Mouse (Mus musculus) heart, embryonic 11.5 days (tissue): ENCODE results near the gene Prg3. TPM values are rescaled to one million over a fixed set of nuclear protein-coding genes. Genes with fewer than 3 reads are reported as not detected.

Experiments
- ATAC-seq: fragments of 200-750 bp; cut with Nextera tagmentation; replicated peaks from 2 replicates; pipeline ENCODE4 v1.8.0; 2017; ENCODE audit warnings: moderate library complexity; ENCODE audit not compliant: insufficient number of reproducible peaks, low FRiP score, low TSS enrichment
- H3K27ac ChIP-seq: fragments of 300-500 bp; sonication (generic); 2 replicates; pipeline ENCODE4 v1.5.1; 2014; ENCODE audit warnings: mild to moderate bottlenecking, low read depth, low read length
- H3K27me3 ChIP-seq: fragments of 300-500 bp; sonication (generic); 2 replicates; pipeline ENCODE4 v1.6.1; 2014; ENCODE audit warnings: mild to moderate bottlenecking, low read length, mixed read lengths; ENCODE audit not compliant: control insufficient read depth, insufficient read depth
- H3K36me3 ChIP-seq: fragments of 300-500 bp; sonication (generic); 2 replicates; pipeline ENCODE4 v1.6.1; 2014; ENCODE audit warnings: mild to moderate bottlenecking, low read length, moderate library complexity, mixed read lengths; ENCODE audit not compliant: control insufficient read depth, insufficient read depth
- H3K4me1 ChIP-seq: fragments of 300-500 bp; sonication (generic); 2 replicates; pipeline ENCODE4 v1.6.1; 2014; ENCODE audit warnings: low read length; ENCODE audit not compliant: control insufficient read depth, insufficient read depth
- H3K4me2 ChIP-seq: fragments of 300-500 bp; sonication (generic); 2 replicates; pipeline ENCODE4 v1.6.1; 2014; ENCODE audit warnings: mild to moderate bottlenecking, moderate library complexity
- H3K4me3 ChIP-seq: fragments of 300-500 bp; sonication (generic); 2 replicates; pipeline ENCODE4 v1.5.1; 2014; ENCODE audit warnings: low read depth, low read length
- H3K9ac ChIP-seq: fragments of 300-500 bp; sonication (generic); 2 replicates; pipeline ENCODE4 v1.6.1; 2014; ENCODE audit warnings: mild to moderate bottlenecking, low read depth, low read length, moderate library complexity
- H3K9me3 ChIP-seq: fragments of 300-500 bp; sonication (generic); replicated peaks from 2 replicates; pipeline ENCODE4 v1.6.1; 2016; ENCODE audit warnings: low read length; ENCODE audit not compliant: control insufficient read depth
- WGBS: fragments of 180-500 bp; shearing (Covaris S2); extraction: QIAGEN DNeasy Blood & Tissue Kit; methylation state at CpG from one replicate; pipeline ENCODE4 v1.1.7; 2014; ENCODE audit not compliant: insufficient replicate concordance; 5-methylcytosine and 5-hydroxymethylcytosine counted together
- polyA plus RNA-seq: library from polyadenylated mRNA; unstranded; fragments of >200 nt; fragmentation: Nextera tagmentation; extraction: Ambion mirVana; gene quantifications from 2 replicates; pipeline ENCODE4 v1.2.1, GENCODE M21; 2014

Prg3 gene
- polyA plus RNA-seq, 1 experiment from 2014 or later = 0.37 TPM

GRCm38 (mm10) chr2:85037047-85038026, 49.3 kb downstream of the Prg3 start, which contains the start of the genes Ssrp1 and P2rx3:
TSS of gene Ssrp1 (plus strand) at chr2:85037234.
TSS of gene P2rx3 (minus strand) at chr2:85037462.
- H3K4me3 ChIP-seq = peak within 1 kb of the TSS; percentile 80
- H3K9me3 ChIP-seq = no peaks in the 10 kb centered on the region
- H3K27me3 ChIP-seq = no peaks in the 10 kb centered on the region
- H3K36me3 ChIP-seq = peaks cover 31% of the 10 kb centered on the region
- 0 out of 2 replicates have a peak, but pooled peaks cover 4% of the 10 kb centered on the region for H3K4me1 ChIP-seq
- ATAC-seq = peak; percentile 92
- peak within 1 kb of the TSS; percentile 99 for H3K9ac ChIP-seq
- H3K4me2 ChIP-seq = peak within 1 kb of the TSS; percentile 90
- WGBS = 1% methylated on average over 66 of the region's 66 CpGs
- H3K27ac ChIP-seq = peak within 1 kb of the TSS; percentile 85

- no peak for ATAC-seq
- H3K4me3 ChIP-seq = peak overlapping the region; percentile 80
- peak overlapping the region; percentile 90 for H3K4me2 ChIP-seq
- no peaks in the 10 kb centered on the region for H3K27me3 ChIP-seq
- H3K27ac ChIP-seq = peak overlapping the region; percentile 85; the same call in 1 of the 2 replicates
- WGBS = 83% methylated on average over 13 of the region's 13 CpGs
- 0 out of 2 replicates have a peak, but pooled peaks cover 4% of the 10 kb centered on the region for H3K4me1 ChIP-seq
- peaks cover 35% of the 10 kb centered on the region for H3K36me3 ChIP-seq
- peak overlapping the region; percentile 99 for H3K9ac ChIP-seq
- H3K9me3 ChIP-seq = no peaks in the 10 kb centered on the region
Observed at GRCm38 (mm10) chr2:85038336-85038735, 50.3 kb downstream of the Prg3 start.

Other genes starting within 250 kb of the Prg3 start
- 6.6 and 6.9 TPM in 2 replicates for gene Gm19426, start 244.6 kb upstream of the Prg3 start, polyA plus RNA-seq
- 35.0 and 41.8 TPM in 2 replicates for gene Serping1, start 212.8 kb upstream of the Prg3 start, polyA plus RNA-seq
- 95.9 and 105 TPM in 2 replicates for gene Ube2l6, start 189.4 kb upstream of the Prg3 start, polyA plus RNA-seq
- 0.37 and 0.49 TPM in 2 replicates for gene Smtnl1, start 165.6 kb upstream of the Prg3 start, polyA plus RNA-seq
- gene Timm10, start 161.2 kb upstream of the Prg3 start, polyA plus RNA-seq = 76.8 and 77.9 TPM in 2 replicates
- gene Slc43a1, start 149.4 kb upstream of the Prg3 start, polyA plus RNA-seq = 36.1 and 41.4 TPM in 2 replicates
- gene Rtn4rl2, start 101.5 kb upstream of the Prg3 start, polyA plus RNA-seq = 0.23 and 1.1 TPM in 2 replicates
- 48.2 and 52.5 TPM in 2 replicates for gene Slc43a3, start 51.6 kb upstream of the Prg3 start, polyA plus RNA-seq
- gene Prg2, start 7.8 kb upstream of the Prg3 start, polyA plus RNA-seq = 0.73 and 1.1 TPM in 2 replicates
- 180 and 194 TPM in 2 replicates for gene Ssrp1, start 49.0 kb downstream of the Prg3 start, polyA plus RNA-seq
- gene P2rx3, start 49.2 kb downstream of the Prg3 start, polyA plus RNA-seq = 0.44 and 0.77 TPM in 2 replicates
- gene Tnks1bp1, start 59.8 kb downstream of the Prg3 start, polyA plus RNA-seq = 7.0 TPM in 2 replicates
- 8.9 and 9.7 TPM in 2 replicates for gene Aplnr, start 148.0 kb downstream of the Prg3 start, polyA plus RNA-seq
- 0.07 and 0.24 TPM in 2 replicates for gene Lrrc55, start 209.0 kb downstream of the Prg3 start, polyA plus RNA-seq